Mouse (Mus musculus): ENCODE data around the gene Olfr1062. TPM values are rescaled to one million over a fixed set of nuclear protein-coding genes. Genes with fewer than 3 reads are reported as not detected.
"Not testable (repeated sequence)": the region's sequence is repeated elsewhere in the genome, so short reads cannot be mapped to it uniquely, and the experiment has no call there.

Gene Olfr1062
- total RNA-seq (2021), result not detected
- long read RNA-seq, experiment 1, result 0 reads
- long read RNA-seq, experiment 2, result 0 reads

- DNase-seq, result not testable (repeated sequence)
Measured at GRCm38 (mm10) chr2:86426649-86427048, at the start of gene Olfr1062. Gene Olfr1062, minus strand, starts transcription at chr2:86426749.

DNA sequence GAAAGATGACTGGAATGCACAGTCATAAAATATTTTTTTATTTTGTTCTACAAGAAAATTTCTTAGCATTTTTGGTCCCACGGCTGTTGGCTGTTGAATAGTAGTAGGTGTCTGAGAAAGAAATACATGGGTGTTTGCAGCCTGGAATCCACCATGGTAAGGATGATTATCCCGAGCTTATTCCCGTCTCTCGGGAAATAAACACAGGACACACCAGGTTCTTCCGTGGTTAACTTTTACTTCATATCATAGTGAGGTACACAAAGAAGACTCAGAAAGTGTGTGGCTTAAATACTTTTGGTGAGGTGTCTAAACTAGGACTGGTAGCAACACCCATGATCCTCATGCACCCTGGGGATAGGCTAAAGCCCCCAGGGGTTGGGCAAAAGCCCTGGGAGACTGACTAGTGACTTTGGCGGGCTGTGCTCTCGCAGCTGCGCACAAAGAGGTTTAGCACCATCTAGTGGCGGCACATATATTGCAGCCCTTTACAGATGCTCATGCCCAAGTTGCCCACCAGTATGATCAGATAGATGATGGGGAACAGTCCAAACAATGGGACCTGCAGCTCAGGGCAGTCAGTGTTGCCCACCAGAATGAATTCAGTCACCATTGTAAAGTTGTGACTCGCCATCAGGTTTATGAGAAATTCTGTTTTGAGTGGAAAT is 38.0 kb upstream of the Olfr1062 start:
- peak; percentile 35 to 47 for DNase-seq

DNA sequence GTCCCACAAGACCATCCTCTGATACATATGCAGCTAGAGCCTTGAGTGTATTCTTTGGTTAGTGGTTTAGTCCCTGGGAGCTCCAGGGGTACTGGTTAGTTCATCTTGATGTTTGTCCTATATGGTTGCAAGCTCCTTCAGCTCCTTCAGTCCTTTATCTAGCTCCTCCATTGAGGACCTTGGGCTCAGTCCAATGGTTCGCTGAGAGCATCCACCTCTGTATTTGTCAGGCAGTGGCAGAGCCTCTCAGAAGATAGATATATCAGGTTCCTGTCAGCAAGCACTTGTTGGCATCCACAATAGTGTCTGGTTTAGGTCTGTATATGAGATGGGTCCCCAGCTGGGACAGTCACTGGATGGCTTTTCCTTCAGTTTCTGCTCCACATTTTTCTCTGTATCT is 33.9 kb upstream of the Olfr1062 start:
- no peak for DNase-seq

- no peak for DNase-seq
Measured at GRCm38 (mm10) chr2:86456169-86456568, 29.6 kb upstream of the Olfr1062 start, which contains the start of gene Olfr1066. Gene Olfr1066, minus strand, starts transcription at chr2:86456269.

- DNase-seq, result not testable (repeated sequence)
Measured at GRCm38 (mm10) chr2:86450491-86450890, 23.9 kb upstream of the Olfr1062 start, which contains the start of gene Olfr1065. Gene Olfr1065, minus strand, starts transcription at chr2:86450591.

DNA sequence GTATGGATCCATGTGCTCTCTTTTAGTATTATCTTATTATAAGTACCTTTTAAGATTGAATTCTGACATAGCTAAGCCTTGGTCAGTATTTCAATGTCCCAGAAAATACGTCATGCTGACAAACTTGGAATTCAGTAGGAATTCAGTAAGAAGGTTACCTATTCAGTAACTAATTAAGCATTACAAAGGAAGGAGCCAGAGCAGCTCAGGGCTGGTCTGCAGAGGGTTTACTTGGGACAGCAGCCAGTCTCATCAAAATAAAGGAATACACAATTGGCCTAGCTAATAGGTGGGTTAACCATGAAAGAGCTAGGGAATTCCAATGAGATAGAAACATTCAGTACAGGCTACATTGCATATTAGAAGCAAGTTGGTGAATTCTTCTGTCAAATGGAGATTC is 15.6 kb upstream of the Olfr1062 start:
- DNase-seq, result not testable (repeated sequence)

GRCm38 (mm10) chr2:86428511-86428910 is 2.0 kb upstream of the Olfr1062 start:
- not testable (repeated sequence) for DNase-seq

DNA sequence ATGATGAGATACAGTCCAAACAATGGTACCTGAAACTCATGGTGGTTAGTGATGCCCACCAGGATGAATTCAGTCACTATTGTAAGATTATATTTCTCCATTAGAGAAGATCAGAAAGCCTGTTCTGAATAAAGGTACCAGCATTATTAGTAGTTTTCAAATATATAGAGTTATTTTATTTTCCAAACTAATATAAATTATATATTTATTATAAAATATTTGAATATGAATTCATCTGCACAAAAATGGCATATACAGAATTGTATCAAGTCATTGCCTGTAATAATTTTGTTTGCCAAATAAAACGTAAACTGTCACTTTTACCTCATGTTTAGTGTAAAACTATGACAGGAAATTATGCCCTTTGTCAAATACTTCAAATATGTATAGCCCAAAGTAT is 12.6 kb downstream of the Olfr1062 start, which contains the start of gene Olfr1061:
Gene Olfr1061 (minus strand): TSS at position 101 of the 400 bp plus-strand sequence.
- no peak for DNase-seq

DNA sequence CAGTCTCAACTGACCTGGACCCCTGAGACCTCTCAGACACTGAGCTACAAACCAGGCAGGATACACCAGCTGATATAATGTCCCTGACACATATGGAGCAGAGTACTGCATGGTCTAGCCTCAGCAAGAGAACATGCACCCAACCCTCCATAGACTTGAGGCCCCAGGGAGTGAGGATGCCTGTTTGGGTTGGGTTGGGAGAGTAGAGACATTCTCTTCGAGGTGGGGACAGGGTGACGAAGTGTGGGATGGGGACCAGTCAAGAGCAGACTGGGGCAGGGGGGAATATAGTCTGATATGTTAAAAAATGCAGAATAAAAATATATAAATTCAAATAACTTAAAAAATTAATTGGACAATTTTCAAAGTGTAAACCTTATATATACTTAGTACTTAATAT is 31.4 kb downstream of the Olfr1062 start:
- no peak for DNase-seq

GRCm38 (mm10) chr2:86388461-86388860 is 38.1 kb downstream of the Olfr1062 start, which contains the start of gene Olfr1058:
Gene Olfr1058, minus strand, starts transcription at chr2:86388561.
- not testable (repeated sequence) for DNase-seq

GRCm38 (mm10) chr2:86378293-86378692 is 48.3 kb downstream of the Olfr1062 start, which contains the start of gene Olfr1057:
Gene Olfr1057, minus strand, starts transcription at chr2:86378393.
- DNase-seq, result no peak

Other genes with a start within 250 kb of the Olfr1062 start
- gene Olfr1044, start 248.9 kb downstream of the Olfr1062 start, total RNA-seq (2021), result not detected
- not detected for gene Olfr52, start 241.1 kb downstream of the Olfr1062 start, total RNA-seq (2021)
- gene Olfr1045, start 223.7 kb downstream of the Olfr1062 start, total RNA-seq (2021), result not detected
- not detected for gene Olfr1046, start 207.4 kb downstream of the Olfr1062 start, total RNA-seq (2021)
- gene Olfr1047, start 195.3 kb downstream of the Olfr1062 start, total RNA-seq (2021), result not detected
- not detected for gene Olfr1048, start 186.5 kb downstream of the Olfr1062 start, total RNA-seq (2021)
- not detected for gene Olfr1049, start 168.4 kb downstream of the Olfr1062 start, total RNA-seq (2021)
- gene Olfr1051, start 147.7 kb downstream of the Olfr1062 start, total RNA-seq (2021), result not detected
- gene Olfr1052, start 134.3 kb downstream of the Olfr1062 start, total RNA-seq (2021), result not detected
- not detected for gene Olfr1053, start 111.5 kb downstream of the Olfr1062 start, total RNA-seq (2021)
- gene Olfr1054, start 91.3 kb downstream of the Olfr1062 start, total RNA-seq (2021), result not detected
- not detected for gene Olfr1055, start 76.5 kb downstream of the Olfr1062 start, total RNA-seq (2021)
- gene Olfr1056, start 64.3 kb downstream of the Olfr1062 start, total RNA-seq (2021), result not detected
- gene Olfr1057, start 48.4 kb downstream of the Olfr1062 start, total RNA-seq (2021), result not detected
- gene Olfr1058, start 38.2 kb downstream of the Olfr1062 start, total RNA-seq (2021), result not detected
- gene Olfr1061, start 12.7 kb downstream of the Olfr1062 start, total RNA-seq (2021), result not detected
- gene Olfr1065, start 23.8 kb upstream of the Olfr1062 start, total RNA-seq (2021), result not detected
- gene Olfr1066, start 29.5 kb upstream of the Olfr1062 start, total RNA-seq (2021), result not detected
- gene Olfr228, start 60.6 kb upstream of the Olfr1062 start, total RNA-seq (2021), result not detected
- not detected for gene Olfr1076, start 81.7 kb upstream of the Olfr1062 start, total RNA-seq (2021)
- not detected for gene Olfr1079, start 115.7 kb upstream of the Olfr1062 start, total RNA-seq (2021)
- gene Olfr1080, start 131.5 kb upstream of the Olfr1062 start, total RNA-seq (2021), result not detected
- not detected for gene Olfr1082, start 172.2 kb upstream of the Olfr1062 start, total RNA-seq (2021)
- gene Olfr1084, start 213.0 kb upstream of the Olfr1062 start, total RNA-seq (2021), result not detected
- gene Olfr1085, start 235.3 kb upstream of the Olfr1062 start, total RNA-seq (2021), result not detected